Mouse (Mus musculus): ENCODE data around the gene Gm2115. TPM values are rescaled to one million over a fixed set of nuclear protein-coding genes. Genes with fewer than 3 reads are reported as not detected.

Gm2115 gene
- 11.4 and 12.8 TPM in 2 replicates for polyA plus RNA-seq (2021; fragmentation: Nextera tagmentation)
- long read RNA-seq, experiment 1, full-length matches to known transcripts = 7 of 15 reads
- long read RNA-seq, experiment 1, partial matches to known transcripts = 1 of 15 reads
- long read RNA-seq, experiment 1, other reads (novel, unspliced or antisense) = 7 of 15 reads
- long read RNA-seq, experiment 2, full-length matches to known transcripts = 29 of 44 reads
- long read RNA-seq, experiment 2, partial matches to known transcripts = 0 of 44 reads
- long read RNA-seq, experiment 2, other reads (novel, unspliced or antisense) = 15 of 44 reads

DNA sequence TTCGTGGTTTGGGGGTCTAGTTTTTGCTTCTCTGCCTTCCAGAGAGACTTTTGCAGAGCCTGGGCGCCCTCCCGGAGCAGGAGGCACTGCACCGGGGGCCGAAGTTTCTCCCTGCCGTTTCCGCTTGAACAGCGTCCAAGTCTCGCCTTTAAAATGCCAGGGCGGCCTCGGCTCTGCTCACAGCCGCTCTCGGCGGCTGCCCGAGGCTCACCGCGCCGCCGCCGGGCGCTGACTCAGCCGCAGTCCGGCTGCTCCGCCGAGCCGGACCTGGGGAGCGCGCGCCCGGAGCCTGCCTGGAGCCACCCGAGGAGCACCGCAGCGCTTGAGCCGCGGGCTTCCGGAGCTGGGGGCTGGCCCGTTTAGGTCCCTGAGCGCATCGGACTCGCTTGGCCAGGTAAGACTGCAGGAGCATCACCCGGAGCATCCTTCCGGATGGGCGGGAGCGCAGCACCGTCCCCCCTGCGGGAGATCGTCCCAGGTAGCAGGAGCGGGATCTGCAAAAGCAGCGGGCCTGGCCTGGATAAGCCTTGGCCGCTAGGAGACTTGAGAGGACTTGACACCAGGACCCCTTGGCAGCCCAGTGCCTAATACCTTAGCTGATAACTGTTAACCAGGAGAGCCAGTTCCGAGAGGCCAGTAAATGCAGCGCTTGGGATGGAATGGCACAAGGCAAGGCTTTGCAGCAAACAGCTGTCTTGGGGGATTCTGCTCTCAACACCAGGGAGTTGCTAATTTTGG, at the start of gene Gm2115:
TSS of gene Gm2115 (plus strand) at position 159 of the 738 bp plus-strand sequence.

DNA sequence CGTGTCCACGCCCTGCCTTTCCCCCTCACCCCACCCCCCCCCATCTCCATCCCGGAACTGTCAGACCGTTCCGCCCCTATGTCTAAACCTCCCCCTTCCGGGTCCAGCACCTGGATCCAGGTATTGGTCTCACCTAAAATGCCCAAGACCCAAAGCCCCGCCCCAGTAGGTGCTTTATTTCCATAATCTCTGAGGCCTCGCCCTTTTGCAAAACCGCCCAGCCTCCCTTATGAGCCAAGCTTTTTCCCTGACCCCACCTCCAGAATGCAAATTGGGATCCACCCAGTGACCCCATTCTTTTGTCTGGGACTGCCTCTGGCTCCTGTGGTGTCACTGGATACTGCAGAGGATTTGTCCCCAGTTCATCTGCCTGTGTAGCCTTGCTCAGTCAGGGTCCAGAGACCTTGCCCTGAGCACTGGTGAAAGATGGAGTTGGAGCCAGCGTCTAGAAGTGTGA, 77.6 kb downstream of the Gm2115 start, which contains the start of gene Fah:
TSS of gene Fah (minus strand) at position 430 of the 457 bp plus-strand sequence.

Other genes starting within 250 kb of the Gm2115 start
- gene Arnt2, start 118.8 kb upstream of the Gm2115 start, polyA plus RNA-seq (2021; fragmentation: Nextera tagmentation) = 30.0 and 32.6 TPM in 2 replicates
- gene Fah, start 77.8 kb downstream of the Gm2115 start, polyA plus RNA-seq (2021; fragmentation: Nextera tagmentation) = 23.6 and 29.8 TPM in 2 replicates
- gene Zfand6, start 161.0 kb downstream of the Gm2115 start, polyA plus RNA-seq (2021; fragmentation: Nextera tagmentation) = 76.2 and 96.0 TPM in 2 replicates